Mouse (Mus musculus) C2C12 (cell line): ENCODE data around the gene Fam160b1.

Experiments
- CTCF ChIP-seq: IDR thresholded peaks from one replicate; pipeline ENCODE4 v1.5.1; 2011; ENCODE audit not compliant: control insufficient read depth, insufficient read depth, insufficient read length
- MYOD1 ChIP-seq: IDR thresholded peaks from one replicate; pipeline ENCODE4 v1.6.1; 2011; ENCODE audit warnings: low read depth; ENCODE audit not compliant: control insufficient read depth, insufficient read length
- MYOG ChIP-seq: IDR thresholded peaks from one replicate; pipeline ENCODE4 v1.6.1; 2011; ENCODE audit not compliant: control insufficient read depth, insufficient read length; ENCODE audit errors: extremely low read depth
- USF1 ChIP-seq: IDR thresholded peaks from one replicate; pipeline ENCODE4 v1.6.1; 2011; ENCODE audit warnings: low read depth, mild to moderate bottlenecking, control low read depth, moderate library complexity

- TF ChIP-seq CTCF (no peak), USF1 (no peak), MYOG (no peak), MYOD1 (no peak)
These were observed 76.1 kb downstream of the Fam160b1 start for GRCm38 (mm10) chr19:57436586-57437021.
